Mouse (Mus musculus): ENCODE results near the gene Slc5a4a.

DNA sequence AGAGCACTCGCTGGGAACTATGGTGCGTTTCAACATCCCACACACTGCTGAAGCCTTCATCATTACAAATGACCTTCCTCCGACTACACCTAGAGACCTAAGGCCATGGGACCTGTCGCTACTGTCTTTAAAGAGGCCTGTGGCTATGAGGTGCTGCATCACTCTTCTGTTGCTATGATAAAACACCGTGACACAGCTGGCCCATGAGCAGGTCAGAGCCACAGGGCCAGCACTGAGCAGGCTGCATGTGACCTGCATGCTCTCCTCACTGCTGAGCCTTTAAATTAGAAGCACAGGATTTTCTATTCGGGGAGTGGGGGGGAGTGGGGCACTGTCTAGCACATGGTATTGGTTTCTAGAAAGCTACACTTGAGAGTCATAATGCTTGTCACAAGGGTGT lies 64.9 kb downstream of the Slc5a4a start:
- TF ChIP-seq NANOG (IDR thresholded peaks at IDR 0.05; ENCODE audit: borderline replicate concordance, low read length): no peak
- TF ChIP-seq CTCF (conservative IDR thresholded peaks at IDR 0.05; ENCODE audit: low read length): no peak
- no peak for TF ChIP-seq POU5F1 (IDR thresholded peaks at IDR 0.05; ENCODE audit: borderline replicate concordance, low read length)

Data from E14TG2a.4 (cell line).